Mouse (Mus musculus): ENCODE results near the gene Meis2.

Meis2 gene

DNA sequence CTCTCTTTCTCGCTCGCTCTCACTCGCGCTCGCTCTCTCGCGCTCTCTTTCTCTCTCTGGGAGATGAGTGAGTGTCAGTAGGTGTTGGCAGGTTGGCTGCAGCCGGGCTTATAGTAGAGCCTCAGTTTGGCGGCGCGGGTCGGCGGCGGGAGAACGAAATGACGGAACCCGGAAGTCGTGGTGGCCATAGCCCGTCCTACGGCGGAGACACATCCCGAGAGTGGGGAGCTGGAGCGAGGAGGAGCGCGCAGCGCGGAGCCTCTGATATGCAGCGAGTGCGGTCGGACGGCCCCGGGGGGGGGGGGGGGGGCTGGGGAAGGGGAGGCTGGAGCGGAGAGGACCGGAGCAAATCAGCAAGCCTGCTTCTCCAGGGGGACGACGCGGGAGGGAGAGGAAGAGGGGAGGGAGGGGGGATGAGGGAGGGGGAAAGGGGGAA is at the start of gene Meis2:
TSS of gene Meis2 (minus strand) at position 270 of the 436 bp plus-strand sequence.
- peak in 1 of 2 experiments; percentile 60 for DNase-seq (ENCODE audit: low spot score in 2 of 2)

- DNase-seq (ENCODE audit: low spot score in 2 of 2): no peak
Observed at GRCm38 (mm10) chr2:116106194-116106593, 40.6 kb upstream of the Meis2 start.

- DNase-seq (ENCODE audit: low spot score in 2 of 2): no peak
Observed at GRCm38 (mm10) chr2:116105179-116105578, 39.5 kb upstream of the Meis2 start.

DNA sequence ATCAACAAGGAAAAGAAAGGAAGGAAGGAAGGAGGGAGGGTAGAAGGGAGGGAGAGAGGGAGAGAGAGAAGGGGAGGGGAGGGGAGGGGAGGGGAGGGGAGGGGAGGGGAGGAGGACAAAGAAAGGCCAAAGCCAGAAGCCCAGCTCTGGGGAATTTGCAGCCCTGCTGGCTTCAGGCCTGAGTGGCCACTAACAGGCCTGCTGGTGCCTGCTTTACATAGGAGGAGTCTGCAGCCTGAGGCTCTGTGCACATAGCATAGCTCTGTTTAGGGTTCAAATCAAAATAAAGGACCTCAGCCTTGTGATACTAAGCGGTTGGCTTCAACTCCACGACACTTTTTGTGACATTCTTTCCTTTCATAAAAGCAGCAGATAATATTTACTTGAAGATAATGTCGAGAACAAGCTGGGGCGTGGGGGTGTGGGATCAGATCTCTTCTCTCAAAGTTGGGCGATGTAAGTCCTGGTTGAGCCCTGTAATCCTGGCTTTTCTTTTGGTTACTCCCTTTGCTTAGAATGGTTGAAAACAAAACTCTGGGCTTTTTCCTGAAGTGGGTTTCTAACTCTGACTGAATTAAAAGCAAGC is 37.9 kb upstream of the Meis2 start:
- no peak for DNase-seq (ENCODE audit: low spot score in 2 of 2)

DNA sequence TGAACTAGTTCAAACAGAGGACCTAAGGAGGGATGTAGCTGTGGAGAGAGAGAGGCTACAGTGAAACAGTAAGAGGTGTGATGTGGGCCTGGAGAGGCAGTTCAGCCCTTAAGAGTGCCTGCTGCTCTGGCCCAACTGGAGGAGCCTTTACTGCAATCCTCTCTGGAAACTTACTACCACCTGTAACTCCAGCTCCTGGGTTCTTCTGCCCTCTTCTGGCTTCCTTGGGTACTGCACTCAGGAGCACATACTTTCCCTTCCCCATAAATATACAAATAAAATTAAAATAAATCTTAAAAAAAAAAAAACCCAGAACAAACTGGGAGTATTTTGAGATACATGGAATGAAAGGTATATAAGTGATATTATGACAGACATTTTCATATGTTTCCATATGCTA is 35.6 kb upstream of the Meis2 start:
- DNase-seq (ENCODE audit: low spot score in 2 of 2): peak in 1 of 2 experiments; percentile 64

- no peak for DNase-seq (ENCODE audit: low spot score in 2 of 2)
Observed at GRCm38 (mm10) chr2:116080961-116081360, 15.3 kb upstream of the Meis2 start.

DNA sequence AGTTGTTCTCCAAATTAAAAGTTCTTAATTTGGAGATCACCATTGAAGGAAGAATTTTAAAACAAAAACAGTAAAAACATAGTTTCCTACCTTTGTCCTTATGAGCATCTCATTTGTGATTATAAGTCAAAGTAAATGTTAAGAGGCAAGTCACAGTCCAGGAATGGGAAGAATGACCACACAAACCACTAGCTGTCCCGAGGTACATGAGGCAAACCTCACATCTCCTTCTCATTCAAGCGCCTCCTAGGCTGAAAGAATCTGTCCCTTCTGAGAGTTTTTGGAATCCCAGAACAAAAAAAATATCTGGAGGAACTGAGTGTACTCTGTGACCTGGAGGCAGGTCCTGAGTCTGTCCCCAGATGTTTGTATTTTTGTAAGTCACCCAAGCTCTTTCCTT is 13.2 kb upstream of the Meis2 start:
- no peak for DNase-seq (ENCODE audit: low spot score in 2 of 2)

- DNase-seq (ENCODE audit: low spot score in 2 of 2): no peak
Observed at GRCm38 (mm10) chr2:116077716-116078115, 12.1 kb upstream of the Meis2 start.

DNA sequence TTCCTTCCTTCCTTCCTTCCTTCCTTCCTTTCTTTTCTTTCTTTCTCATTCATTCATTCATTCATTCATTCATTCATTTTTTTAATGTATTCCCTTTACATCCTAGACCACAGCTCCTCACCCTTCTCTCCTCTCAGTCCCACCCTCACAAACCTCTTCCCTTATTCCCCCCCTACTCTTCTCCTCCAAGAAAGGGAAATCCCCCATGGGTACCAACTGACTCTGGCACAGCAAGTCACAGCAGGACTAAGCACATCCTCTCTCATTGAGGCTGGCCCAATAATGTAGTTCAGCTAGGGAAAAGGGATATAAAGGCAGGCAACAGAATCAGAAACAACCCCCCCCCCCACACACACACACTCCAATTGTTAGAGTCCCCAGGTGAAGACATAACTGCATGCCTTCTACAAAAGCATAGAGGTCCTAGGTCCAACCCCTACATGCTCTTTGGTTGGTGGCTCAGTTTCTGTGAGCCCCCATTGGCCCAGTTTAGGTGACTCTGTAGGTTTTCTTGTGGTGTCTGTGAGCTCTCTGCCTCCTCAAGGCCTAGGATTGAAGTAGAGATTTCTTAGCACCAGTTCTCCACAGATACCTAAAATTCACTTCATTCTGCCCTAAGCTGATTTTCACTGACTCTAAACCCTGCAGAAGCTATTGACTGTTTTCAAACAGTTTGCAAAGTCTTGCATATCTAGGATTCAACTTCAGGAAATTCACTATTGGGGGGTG is 11.3 kb upstream of the Meis2 start:
- no peak for DNase-seq (ENCODE audit: low spot score in 2 of 2)

DNA sequence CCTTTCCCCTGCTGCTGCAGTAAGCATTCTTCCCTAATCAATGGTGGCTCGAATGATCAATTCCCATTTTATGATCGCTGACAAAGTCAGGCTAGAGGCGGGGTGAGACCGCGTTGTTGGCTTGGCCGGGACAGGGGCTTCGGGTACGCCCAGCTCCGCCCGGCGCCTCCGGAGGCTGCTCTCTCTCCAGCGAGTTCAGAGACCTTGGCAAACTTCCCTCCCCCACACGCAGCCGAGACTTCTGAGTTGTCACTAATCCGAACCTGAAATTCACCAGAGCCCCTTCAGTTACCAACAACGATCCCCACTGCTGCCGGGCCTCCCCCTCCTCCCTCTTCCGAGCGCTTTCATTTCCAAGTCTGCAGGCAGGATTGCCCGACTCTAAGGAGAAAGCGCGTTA is 10.3 kb upstream of the Meis2 start:
- DNase-seq (ENCODE audit: low spot score in 2 of 2): no peak

DNA sequence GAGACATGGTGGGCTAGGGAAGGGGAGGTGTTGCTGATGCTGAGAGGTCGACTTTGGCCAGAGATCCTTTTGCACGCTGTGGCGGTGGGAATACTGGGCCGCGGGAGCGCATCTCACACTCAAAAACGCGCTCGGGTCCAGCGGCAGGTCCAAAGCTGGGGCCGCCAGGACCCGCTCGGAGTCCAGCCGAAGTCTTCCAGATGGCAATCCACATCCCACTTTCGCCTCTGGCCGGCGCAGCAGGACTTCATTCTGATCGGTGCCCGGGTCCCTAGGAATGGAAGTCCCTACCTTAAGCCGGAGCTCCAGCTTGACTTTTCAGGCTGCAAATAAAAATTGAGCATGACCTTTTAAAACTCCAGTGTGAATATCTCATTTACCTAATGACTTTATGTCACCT is 9.8 kb upstream of the Meis2 start:
- DNase-seq (ENCODE audit: low spot score in 2 of 2): no peak

DNA sequence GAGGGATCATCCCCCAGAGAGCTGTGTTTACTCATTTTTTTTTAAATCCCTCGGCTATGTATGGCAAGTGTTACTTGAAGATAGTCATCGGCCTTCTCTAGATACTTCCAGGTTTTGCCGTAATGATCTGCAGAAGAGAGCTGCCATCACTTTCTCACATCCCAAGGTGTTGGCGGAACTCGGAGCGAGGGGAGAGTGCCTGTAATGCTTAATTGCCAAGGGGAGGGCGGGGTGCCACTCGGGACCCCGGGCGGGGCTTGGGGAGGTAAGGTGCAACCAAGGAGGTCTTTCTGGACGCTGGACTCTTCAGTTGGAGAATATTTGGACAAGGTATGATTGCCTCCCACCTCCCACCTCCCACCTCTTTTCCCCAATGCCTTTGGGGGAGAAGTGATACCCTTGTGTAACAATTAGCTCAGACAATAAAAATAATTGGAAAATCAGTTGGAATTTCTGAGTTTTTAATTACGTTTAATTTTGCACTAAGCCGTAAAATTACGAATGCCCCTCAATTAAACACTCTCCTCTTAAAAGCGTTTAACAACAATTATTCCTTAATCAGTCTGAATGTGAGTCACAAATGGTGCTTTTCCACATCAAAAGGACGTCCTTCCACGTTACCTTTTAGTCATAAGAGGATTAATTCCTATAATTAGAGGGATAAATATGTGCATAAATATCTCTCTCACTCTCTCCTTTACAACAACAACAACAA is 9.2 kb upstream of the Meis2 start:
- DNase-seq (ENCODE audit: low spot score in 2 of 2): no peak

- DNase-seq (ENCODE audit: low spot score in 2 of 2): no peak
Observed at GRCm38 (mm10) chr2:116074061-116074460, 8.4 kb upstream of the Meis2 start.

- no peak for DNase-seq (ENCODE audit: low spot score in 2 of 2)
Observed at GRCm38 (mm10) chr2:116073311-116073904, 7.8 kb upstream of the Meis2 start.

DNA sequence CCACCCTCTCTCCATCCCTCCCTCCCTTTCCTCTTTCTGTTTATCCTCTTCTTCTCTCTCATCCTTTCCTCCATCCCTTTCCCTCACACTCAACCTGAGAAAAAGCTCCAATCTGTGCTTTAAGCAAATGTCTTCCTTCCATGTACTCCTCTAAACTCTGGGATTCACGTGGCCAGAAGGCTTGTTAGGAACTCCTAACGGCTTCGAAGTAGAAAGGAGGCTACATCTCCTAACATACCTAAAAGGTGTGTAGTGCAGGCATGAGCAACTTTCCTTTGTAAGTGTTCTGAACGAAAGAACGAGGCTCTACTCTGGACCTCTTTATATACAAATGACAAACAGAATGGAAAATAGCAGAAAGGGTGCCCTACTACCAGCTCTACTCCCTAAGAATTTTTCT is 7.1 kb upstream of the Meis2 start:
- DNase-seq (ENCODE audit: low spot score in 2 of 2): no peak

DNA sequence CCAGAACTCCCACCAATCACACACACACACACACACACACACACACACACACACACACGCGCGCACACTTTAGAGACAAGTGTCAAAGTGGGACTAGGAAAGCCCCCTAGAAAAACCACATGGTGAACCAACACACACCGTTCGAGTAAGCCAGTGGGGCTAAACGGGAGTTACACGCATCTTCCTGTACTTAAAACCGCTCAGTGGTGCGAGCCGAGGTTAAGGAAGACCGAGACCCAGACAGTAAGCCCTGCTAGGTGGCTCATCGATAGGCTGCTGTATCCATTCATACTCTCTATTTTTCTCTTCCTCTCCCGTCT is 6.6 kb upstream of the Meis2 start:
- DNase-seq (ENCODE audit: low spot score in 2 of 2): no peak

- no peak for DNase-seq (ENCODE audit: low spot score in 2 of 2)
Observed at GRCm38 (mm10) chr2:116071571-116072320, 6.1 kb upstream of the Meis2 start.

DNA sequence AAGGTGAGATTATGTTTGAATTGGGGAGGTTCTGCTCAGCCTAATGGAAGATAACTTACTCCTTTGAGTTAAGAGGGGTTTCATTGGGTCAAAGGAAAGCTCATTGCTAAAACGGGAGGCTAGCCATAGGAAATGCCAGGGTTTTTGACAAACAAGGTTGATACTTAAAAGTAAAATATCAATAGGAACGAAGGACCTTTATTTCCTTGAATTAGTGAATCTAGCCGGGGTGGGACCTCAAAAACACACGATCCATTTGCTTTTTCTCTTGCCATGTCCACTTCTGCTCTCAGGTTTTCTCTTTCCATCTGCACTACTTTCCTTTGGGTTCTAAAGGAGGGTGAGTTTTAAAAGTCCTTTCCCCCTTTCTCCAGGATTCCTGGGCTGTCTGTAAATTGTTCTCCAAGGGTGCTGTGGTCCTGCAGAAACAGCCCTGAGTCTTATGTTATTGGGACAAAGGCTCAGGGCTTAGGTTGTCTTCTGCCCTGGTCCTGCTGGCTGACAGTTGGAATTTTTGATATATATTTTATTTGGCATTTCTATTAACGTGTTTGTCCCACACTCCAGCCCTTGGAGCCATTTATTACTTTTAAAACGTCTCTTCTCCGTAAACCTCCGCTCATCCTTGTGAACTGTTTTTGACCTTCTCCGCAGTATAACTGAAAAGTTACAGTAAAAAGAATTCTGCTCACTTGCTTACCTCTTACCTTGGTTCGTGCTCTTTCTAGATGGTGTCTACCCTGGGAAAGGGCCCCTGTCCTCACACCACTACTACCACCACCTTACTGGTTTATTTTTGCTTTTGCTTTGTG is 5.2 kb upstream of the Meis2 start:
- no peak for DNase-seq (ENCODE audit: low spot score in 2 of 2)

GRCm38 (mm10) chr2:116069451-116070225 is 4.0 kb upstream of the Meis2 start:
- DNase-seq (ENCODE audit: low spot score in 2 of 2): no peak

GRCm38 (mm10) chr2:116068901-116069300 is 3.3 kb upstream of the Meis2 start:
- no peak for DNase-seq (ENCODE audit: low spot score in 2 of 2)

Measured in spleen, postnatal 4 days (tissue).